Mouse (Mus musculus) heart, postnatal 0 days (tissue): ENCODE data around the gene 1600014C10Rik.

ENCODE experiments used
- CTCF ChIP-seq: IDR thresholded peaks from 2 replicates; pipeline ENCODE4 v1.5.1; 2016; ENCODE audit warnings: antibody characterized with exemption, control low read depth, low read depth
- EP300 ChIP-seq: IDR thresholded peaks from 2 replicates; pipeline ENCODE4 v1.6.1; 2016; ENCODE audit warnings: antibody characterized with exemption, low read depth

DNA sequence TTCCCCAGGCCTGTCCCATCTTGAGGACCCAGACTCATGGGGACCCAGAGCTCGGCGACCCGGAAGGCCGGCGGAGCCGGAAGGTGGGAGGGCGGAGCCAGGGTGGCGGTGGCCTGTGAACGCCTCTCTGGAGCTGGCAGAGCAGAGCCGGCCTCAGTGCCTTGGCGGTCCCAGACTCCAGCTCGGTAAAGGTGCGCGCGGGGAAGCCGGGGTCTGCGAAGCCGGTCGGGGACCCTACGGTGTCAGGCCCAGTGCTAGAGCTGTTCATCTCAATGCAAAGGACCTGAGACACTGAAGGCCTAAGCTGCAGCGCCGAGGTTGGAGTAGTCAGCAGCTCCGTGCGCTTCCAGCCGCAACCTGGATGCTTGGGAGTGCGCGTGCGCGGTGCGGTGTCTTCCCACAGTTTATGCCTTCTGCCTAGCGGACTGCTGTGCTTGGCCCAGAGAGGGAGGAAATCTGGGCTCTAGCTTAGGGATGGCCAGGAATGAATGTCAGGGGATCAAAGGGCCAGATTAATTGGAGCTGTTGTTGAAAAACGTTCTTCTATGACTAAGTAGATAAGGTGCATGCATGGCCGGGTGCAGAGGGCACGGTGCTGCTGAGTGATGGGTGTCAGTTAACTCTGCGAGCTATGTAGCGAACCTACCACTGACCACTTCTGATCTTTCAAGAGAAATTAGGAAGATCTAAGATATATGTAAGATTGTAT, 846 bp downstream of the 1600014C10Rik start:
- TF ChIP-seq EP300 (no peak), CTCF (no peak)
